Mouse (Mus musculus) bone marrow macrophage, adult 2 months (primary cell): ENCODE data around the gene Pcca.

Experiments used
- CTCF ChIP-seq: IDR thresholded peaks from 2 replicates; pipeline ENCODE4 v1.5.1; 2012; ENCODE audit warnings: low read depth, mild to moderate bottlenecking, low read length, moderate library complexity
- POLR2A ChIP-seq: IDR thresholded peaks from 2 replicates; pipeline ENCODE4 v1.6.1; 2012; ENCODE audit warnings: mild to moderate bottlenecking, low read depth, low read length, borderline replicate concordance

DNA sequence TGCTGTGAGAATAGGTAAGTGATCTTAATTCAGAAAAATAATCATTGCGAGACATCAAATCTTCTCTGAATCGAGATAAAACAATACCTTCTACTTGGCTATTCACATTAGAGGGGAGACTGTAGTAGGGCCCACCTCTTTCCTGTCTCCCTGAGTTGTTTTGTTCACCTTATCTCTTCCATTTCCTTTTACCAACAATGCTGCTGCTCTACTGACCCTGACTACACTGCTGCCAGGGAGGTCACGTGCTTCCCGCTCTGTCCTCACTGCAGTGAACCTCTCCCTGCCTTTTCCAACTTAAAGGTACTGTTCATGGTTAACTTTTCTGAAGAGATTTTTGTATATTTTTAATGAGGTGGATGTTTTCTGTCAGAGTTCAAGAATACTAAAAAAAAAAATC, 52.8 kb downstream of the Pcca start:
- TF ChIP-seq CTCF (no peak), POLR2A (no peak)
